Mouse (Mus musculus) G1E (cell line): ENCODE data around the gene Hexim2. TPM values are rescaled to one million over a fixed set of nuclear protein-coding genes. Genes with fewer than 3 reads are reported as not detected.

Experiments used
- ATAC-seq: 2 replicates; pipeline ENCODE4 v1.8.0; 2016; ENCODE audit warnings: mild to moderate bottlenecking; ENCODE audit not compliant: insufficient number of reproducible peaks, poor library complexity, low FRiP score, severe bottlenecking; ENCODE audit errors: extremely low read depth
- DNase-seq: peaks from one replicate; pipeline ENCODE4 v3.0.0; 2012; ENCODE audit warnings: low spot score
- H3K27me3 ChIP-seq: 2 replicates; pipeline ENCODE4 v1.6.1; 2012; ENCODE audit warnings: mild to moderate bottlenecking, low read length, inconsistent platforms; ENCODE audit not compliant: insufficient read depth
- H3K36me3 ChIP-seq: replicated peaks from 2 replicates; pipeline ENCODE3; 2012; ENCODE audit warnings: mild to moderate bottlenecking, inconsistent platforms
- H3K4me1 ChIP-seq: 2 replicates; pipeline ENCODE4 v1.6.1; 2012; ENCODE audit warnings: low read depth, low read length, inconsistent platforms, mixed read lengths; ENCODE audit not compliant: insufficient read depth
- H3K4me3 ChIP-seq: 2 replicates; pipeline ENCODE4 v1.5.1; 2012; ENCODE audit warnings: low read depth, mild to moderate bottlenecking, inconsistent platforms, low read length, moderate library complexity, mixed read lengths
- H3K9me3 ChIP-seq: replicated peaks from 2 replicates; pipeline ENCODE4 v1.6.1; 2012; ENCODE audit warnings: inconsistent platforms
- CTCF ChIP-seq: IDR thresholded peaks from 2 replicates; pipeline ENCODE4 v1.5.1; 2012; ENCODE audit warnings: low read depth, low read length, inconsistent platforms, mixed read lengths
- GATA1 ChIP-seq: IDR thresholded peaks from 2 replicates; pipeline ENCODE4 v1.6.1; 2012; ENCODE audit warnings: borderline replicate concordance, low read length, inconsistent platforms, mixed read lengths
- GATA2 ChIP-seq: IDR thresholded peaks from 2 replicates; pipeline ENCODE4 v1.6.1; 2012; ENCODE audit warnings: low read depth, low read length, inconsistent platforms, borderline replicate concordance
- POLR2AphosphoS5 ChIP-seq: IDR thresholded peaks from 2 replicates; pipeline ENCODE4 v1.6.1; 2012; ENCODE audit warnings: low read depth, low read length, inconsistent platforms; ENCODE audit not compliant: insufficient replicate concordance
- TAL1 ChIP-seq: conservative IDR thresholded peaks from 2 replicates; pipeline ENCODE4 v1.6.1; 2012; ENCODE audit warnings: low read depth, low read length, inconsistent platforms, mixed read lengths
- polyA plus RNA-seq: library from polyadenylated mRNA; stranded (reverse); fragments of >175 nt; gene quantifications from 2 replicates; pipeline ENCODE4 v1.2.3, GENCODE M21; 2012
- total RNA-seq, 2 experiments: library from RNA; stranded (forward) in 1 of 2; stranded (reverse) in 1 of 2; fragments of 200-1000 nt in 1 of 2; fragments of >200 nt in 1 of 2; fragmentation: Nextera tagmentation in 1 of 2; gene quantifications; 2 replicates each; pipeline ENCODE4 v1.2.3; 2014 to 2017

Hexim2 gene
- total and polyA plus RNA-seq, 3 experiments, result 9.0 to 12.7 (median 11.7) TPM

DNA sequence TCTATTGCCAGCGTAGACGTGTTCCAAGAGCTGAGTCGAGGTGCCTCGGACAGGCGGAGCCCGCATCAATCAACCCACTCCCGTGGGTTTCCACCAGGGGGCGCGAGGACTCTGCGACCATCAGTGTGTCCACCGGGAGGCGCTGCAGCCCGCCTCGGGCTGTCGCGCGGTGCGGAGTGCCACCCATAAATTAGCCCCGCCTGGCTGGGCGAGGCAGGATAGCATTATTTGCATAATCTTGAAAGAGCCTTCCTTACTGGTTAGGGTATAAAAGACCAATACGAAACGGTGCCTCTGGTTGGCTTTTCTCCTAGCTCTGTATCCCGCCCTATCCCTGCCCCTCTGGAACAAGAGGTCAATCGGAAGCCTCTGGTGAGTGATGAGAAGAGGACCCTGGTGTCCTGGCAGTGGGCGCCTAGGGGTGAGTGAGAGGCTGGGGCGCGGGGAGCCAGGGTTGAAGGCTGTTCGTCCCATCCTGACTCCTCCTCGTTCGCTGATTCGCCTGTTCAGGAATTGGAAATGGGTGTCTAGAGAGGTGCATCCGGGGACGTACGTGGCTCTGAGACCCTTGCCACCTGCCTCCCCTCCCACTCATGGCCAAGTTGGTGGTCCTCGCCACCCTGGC is 29.4 kb upstream of the Hexim2 start:
- Histone ChIP-seq H3K9me3 (peaks cover 5% of the 10 kb centered on the region; the same call in 1 of the 2 replicates), H3K27me3 (peaks cover 42% of the 10 kb centered on the region), H3K36me3 (peaks cover 25% of the 10 kb centered on the region), H3K4me3 (peak overlapping the region; percentile 75), H3K4me1 (peaks cover 45% of the 10 kb centered on the region)
- DNase-seq (peak; percentile 91), ATAC-seq (peak; percentile 96)
- peak; percentile 94 for TF ChIP-seq CTCF
- TF ChIP-seq GATA2, result no peak

- Histone ChIP-seq H3K4me1 (peaks cover 45% of the 10 kb centered on the region), H3K36me3 (peaks cover 28% of the 10 kb centered on the region), H3K4me3 (peak overlapping the region; percentile 75; the same call in 1 of the 2 replicates), H3K27me3 (peaks cover 37% of the 10 kb centered on the region), H3K9me3 (peaks cover 5% of the 10 kb centered on the region; the same call in 1 of the 2 replicates)
- no peak for ATAC-seq
- TF ChIP-seq TAL1, result no peak
- TF ChIP-seq CTCF, result no peak
- TF ChIP-seq GATA2, result no peak
- no peak for TF ChIP-seq GATA1
- no peak for TF ChIP-seq POLR2AphosphoS5
- no peak for DNase-seq
Measured at GRCm38 (mm10) chr11:103103621-103104020, 28.6 kb upstream of the Hexim2 start.

DNA sequence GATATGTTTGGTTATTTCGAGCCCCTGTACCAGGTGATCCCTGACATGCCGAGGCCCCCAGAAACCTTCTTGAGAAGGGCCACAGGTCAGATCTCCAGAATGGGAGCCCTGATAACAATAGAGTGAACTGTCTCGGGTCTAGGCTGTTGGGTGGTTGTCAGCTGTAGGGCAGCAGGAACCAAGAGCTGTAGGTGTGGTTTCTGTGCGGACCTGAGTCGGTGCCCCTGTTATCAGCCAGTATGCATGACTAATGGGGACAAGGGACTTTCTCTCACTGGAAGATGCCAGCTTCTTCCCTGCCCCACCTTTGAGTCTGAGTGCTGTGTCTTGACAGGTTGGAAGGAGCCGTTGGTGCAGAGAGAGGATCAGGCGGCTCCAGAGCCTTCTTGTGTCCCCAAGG is 27.8 kb upstream of the Hexim2 start:
- no peak for TF ChIP-seq CTCF
- no peak for TF ChIP-seq GATA1
- no peak for TF ChIP-seq GATA2
- Histone ChIP-seq H3K4me1 (peaks cover 45% of the 10 kb centered on the region), H3K27me3 (peaks cover 29% of the 10 kb centered on the region), H3K36me3 (peaks cover 36% of the 10 kb centered on the region), H3K4me3 (no peak overlapping the region; the same call in 1 of the 2 replicates), H3K9me3 (peaks cover 5% of the 10 kb centered on the region; the same call in 1 of the 2 replicates)
- DNase-seq, result no peak
- ATAC-seq, result no peak

DNA sequence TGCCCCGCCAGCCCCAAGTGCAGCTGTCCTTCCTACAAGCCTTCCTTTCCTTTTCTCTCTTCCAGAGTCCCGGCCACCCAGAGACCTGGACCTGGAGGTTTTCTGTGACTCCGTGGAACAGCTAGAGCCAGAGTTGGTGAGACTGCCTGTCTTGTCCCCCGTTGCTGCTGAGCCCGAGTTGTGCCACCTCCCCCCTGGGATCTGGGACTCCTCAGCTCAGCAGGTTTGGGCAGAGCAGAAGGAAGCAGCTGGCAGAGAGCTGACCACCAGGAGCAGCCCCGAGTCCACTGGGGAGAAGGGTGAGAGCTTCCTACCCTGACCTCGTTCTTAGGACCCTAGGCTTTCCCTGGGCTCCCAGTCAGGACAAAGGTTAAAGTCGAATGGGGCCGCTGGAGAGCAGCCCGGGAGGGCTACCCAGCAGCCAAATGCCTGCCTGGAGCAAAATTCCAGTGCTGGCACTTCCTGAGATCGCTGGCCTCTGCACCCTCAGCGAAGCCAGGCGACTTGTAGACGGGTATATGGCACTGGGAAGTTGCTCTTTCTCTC is 27.0 kb upstream of the Hexim2 start:
- H3K36me3 ChIP-seq, result peaks cover 39% of the 10 kb centered on the region
- H3K27me3 ChIP-seq, result peaks cover 21% of the 10 kb centered on the region
- DNase-seq (no peak), ATAC-seq (no peak)
- TF ChIP-seq POLR2AphosphoS5 (no peak), GATA1 (no peak), CTCF (no peak), TAL1 (no peak), GATA2 (no peak)
- H3K4me1 ChIP-seq, result peaks cover 45% of the 10 kb centered on the region
- H3K4me3 ChIP-seq, result no peak overlapping the region
- H3K9me3 ChIP-seq, result peaks cover 5% of the 10 kb centered on the region; the same call in 1 of the 2 replicates

- peaks cover 44% of the 10 kb centered on the region for H3K36me3 ChIP-seq
- no peak overlapping the region for H3K4me3 ChIP-seq
- peaks cover 45% of the 10 kb centered on the region for H3K4me1 ChIP-seq
- peaks cover 5% of the 10 kb centered on the region; the same call in 1 of the 2 replicates for H3K9me3 ChIP-seq
- ATAC-seq, result no peak
- no peak for DNase-seq
- TF ChIP-seq CTCF (no peak), GATA1 (no peak), GATA2 (no peak), POLR2AphosphoS5 (no peak), TAL1 (no peak)
- H3K27me3 ChIP-seq, result peaks cover 16% of the 10 kb centered on the region
Measured at GRCm38 (mm10) chr11:103105810-103106209, 26.4 kb upstream of the Hexim2 start.

- Histone ChIP-seq H3K27me3 (peaks cover 10% of the 10 kb centered on the region), H3K4me1 (peaks cover 45% of the 10 kb centered on the region), H3K4me3 (no peak overlapping the region), H3K9me3 (peaks cover 2% of the 10 kb centered on the region; the same call in 1 of the 2 replicates), H3K36me3 (peaks cover 50% of the 10 kb centered on the region)
- TF ChIP-seq GATA2, result no peak
- ATAC-seq (no peak), DNase-seq (no peak)
Measured at GRCm38 (mm10) chr11:103106386-103106785, 25.8 kb upstream of the Hexim2 start.

- Histone ChIP-seq H3K4me3 (no peak overlapping the region), H3K4me1 (peaks cover 41% of the 10 kb centered on the region), H3K27me3 (no peaks in the 10 kb centered on the region), H3K9me3 (no peaks in the 10 kb centered on the region), H3K36me3 (peaks cover 61% of the 10 kb centered on the region)
- DNase-seq (no peak), ATAC-seq (no peak)
- TF ChIP-seq CTCF, result no peak
- TF ChIP-seq POLR2AphosphoS5, result no peak
- no peak for TF ChIP-seq TAL1
- TF ChIP-seq GATA1, result no peak
- no peak for TF ChIP-seq GATA2
Measured at GRCm38 (mm10) chr11:103111301-103111700, 20.9 kb upstream of the Hexim2 start.
